10 mouse cellular contexts compared by ENCODE assay signal in the genomic region with DNA sequence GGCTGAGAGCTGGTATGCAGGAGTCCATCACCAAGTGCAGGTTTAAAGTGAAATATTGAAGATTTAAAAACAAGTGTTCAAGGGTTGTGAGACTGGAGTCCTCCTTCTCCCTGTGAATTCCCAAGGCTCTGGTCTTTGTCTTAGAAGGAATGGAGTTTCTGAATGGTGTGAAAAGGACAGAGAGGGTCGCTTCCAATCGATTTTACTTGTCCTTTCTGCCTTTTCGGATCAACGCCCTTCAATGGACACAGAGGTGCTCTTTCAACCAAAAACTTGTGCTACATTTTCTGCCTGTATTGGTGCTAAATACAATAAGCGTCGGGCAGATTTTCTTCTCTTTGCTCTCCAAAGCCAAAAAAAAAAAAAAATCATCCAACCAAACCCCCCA. TPM values are rescaled to one million over a fixed set of nuclear protein-coding genes. Genes with fewer than 3 reads are reported as not detected.
DNase-seq lines count a peak whose midpoint lies in the region; ATAC-seq and TF ChIP-seq lines count a peak whose summit lies in the region.
"Had no signal": no experiment of that assay in that cellular context is flagged by ENCODE, and none has a peak within 500 bp of the region (broad histone marks: within the 10 kb centered on the region; RNA-seq: fewer than 3 reads in every experiment).

No protein-coding gene starts in this region.

- peaks cover 81% of the 10 kb centered on the region for H3K27me3 ChIP-seq in heart, embryonic 13.5 days (replicated peaks)
- H3K27me3 ChIP-seq in testis, adult 2 months (ENCODE audit: control insufficient read depth, insufficient read depth, low read length) = no peaks in the 10 kb centered on the region
- H3K27me3 ChIP-seq in liver, embryonic 12.5 days (replicated peaks) = peaks cover 86% of the 10 kb centered on the region

- no peak for TF ChIP-seq CTCF in testis, adult 2 months (IDR thresholded peaks at IDR 0.05; ENCODE audit: control insufficient read depth, insufficient read depth, insufficient replicate concordance, low read depth, low read length)

- no peak for TF ChIP-seq POLR2A in testis, adult 2 months (IDR thresholded peaks at IDR 0.05; ENCODE audit: control insufficient read depth, low read depth, low read length)

- DNase-seq in heart, postnatal 36 days = no peak
- DNase-seq in testis, postnatal 10 days (ENCODE audit: low spot score) = no peak
- DNase-seq in frontal cortex, adult 2 months (ENCODE audit: extremely low spot score in 1 of 2, low spot score in 1 of 2) = no peak
- DNase-seq in left cerebral cortex, postnatal 36 days (ENCODE audit: low spot score in 2 of 2) = no peak
- DNase-seq in urinary bladder, postnatal 14 days (ENCODE audit: low spot score) = no peak
- DNase-seq: right cerebral cortex, postnatal 4 days had no signal

- H3K9ac ChIP-seq in heart, embryonic 13.5 days = no peak overlapping the region
- H3K9ac ChIP-seq in liver, embryonic 12.5 days = no peak overlapping the region

- 26% methylated on average over 6 of the region's 6 CpGs for WGBS in heart, embryonic 13.5 days
- WGBS in liver, embryonic 12.5 days (ENCODE audit: insufficient replicate concordance) = 13% methylated on average over 6 of the region's 6 CpGs

- ATAC-seq in heart, embryonic 13.5 days (ENCODE audit: extremely low read depth, insufficient number of reproducible peaks, low FRiP score, low TSS enrichment) = no peak
- no peak for ATAC-seq in liver, embryonic 12.5 days

- H3K4me1 ChIP-seq in heart, embryonic 13.5 days = peaks cover 20% of the 10 kb centered on the region
- H3K4me1 ChIP-seq in testis, adult 2 months (ENCODE audit: control insufficient read depth, insufficient read depth, low read length) = peaks cover 14% of the 10 kb centered on the region
- no peaks in the 10 kb centered on the region for H3K4me1 ChIP-seq in liver, embryonic 12.5 days

- intact Hi-C loops in heart, postnatal 36 days (cut with DNase I) = loop anchor here (5.0 to 10.0 kb wide), 7 partner anchors 259 to 1787 kb away; no protein-coding TSS in a partner anchor
- intact Hi-C loops in left cerebral cortex, postnatal 36 days (cut with DNase I) = loop anchor here (5.0 to 10.0 kb wide), 2 partner anchors 36 to 1017 kb away; no protein-coding TSS in a partner anchor

- H3K36me3 ChIP-seq in heart, embryonic 13.5 days = no peaks in the 10 kb centered on the region
- H3K36me3 ChIP-seq in testis, adult 2 months (ENCODE audit: control insufficient read depth, insufficient read depth, low read length) = no peaks in the 10 kb centered on the region
- H3K36me3 ChIP-seq in liver, embryonic 12.5 days = no peaks in the 10 kb centered on the region

- H3K4me3 ChIP-seq in heart, embryonic 13.5 days = peak overlapping the region; percentile 64; the same call in 1 of the 2 replicates
- H3K4me3 ChIP-seq in testis, adult 2 months (ENCODE audit: control insufficient read depth, low read depth, low read length) = no peak overlapping the region
- 0 out of 2 replicates have a peak overlapping the region, but pooled peaks have one; percentile 4 for H3K4me3 ChIP-seq in liver, embryonic 12.5 days

- H3K4me2 ChIP-seq in heart, embryonic 13.5 days = peak overlapping the region; percentile 70
- peak overlapping the region; percentile 32 for H3K4me2 ChIP-seq in liver, embryonic 12.5 days

- H3K9me3 ChIP-seq in heart, embryonic 13.5 days = no peaks in the 10 kb centered on the region
- no peaks in the 10 kb centered on the region for H3K9me3 ChIP-seq in liver, embryonic 12.5 days (replicated peaks)

- 0 out of 2 replicates have a peak overlapping the region, but pooled peaks have one; percentile 20 for H3K27ac ChIP-seq in heart, embryonic 13.5 days (replicated peaks)
- peak overlapping the region; percentile 45; the same call in 1 of the 2 replicates for H3K27ac ChIP-seq in testis, adult 2 months (ENCODE audit: control insufficient read depth, insufficient read depth, low read depth, low read length)
- no peak overlapping the region for H3K27ac ChIP-seq in liver, embryonic 12.5 days

RNA-seq across cellular contexts. Expression of a gene that starts 1.7 kb away (rescaled TPM):
- polyA plus RNA-seq in heart, embryonic 13.5 days (2015; fragmentation: Nextera tagmentation; extraction: Ambion mirVana) = 24.5 and 27.3 TPM in 2 replicates
- total RNA-seq in heart, postnatal 36 days (2021) = 10 to 100 TPM; 18.9 to 23.9 TPM
- 11.3 and 14.8 TPM in 2 replicates for polyA plus RNA-seq in testis, adult 2 months (2012; rRNA removed)
- polyA plus RNA-seq in liver, embryonic 12.5 days (2016; fragmentation: Nextera tagmentation; extraction: Ambion mirVana) = 23.3 and 26.8 TPM in 2 replicates
- polyA plus RNA-seq in frontal cortex, adult 2 months (2012; rRNA removed) = 29.0 and 30.2 TPM in 2 replicates
- 10 to 100 TPM; 24.8 to 41.3 TPM for total RNA-seq in left cerebral cortex, postnatal 36 days (2021)
- total RNA-seq: hematopoietic stem cell, adult 5-6 weeks had no signal
